Mouse (Mus musculus): ENCODE data around the gene Snx17. TPM values are rescaled to one million over a fixed set of nuclear protein-coding genes. Genes with fewer than 3 reads are reported as not detected.
A peak's percentile ranks its signal among the peaks of the same experiment; 100 is the strongest.

Gene Snx17
- total and polyA plus RNA-seq, 3 experiments = 37.0 to 56.5 (median 42.8) TPM

- DNase-seq (ENCODE audit: low spot score) (no peak), ATAC-seq (ENCODE audit: extremely low read depth, insufficient number of reproducible peaks, low FRiP score, poor library complexity, severe bottlenecking) (no peak)
- Histone ChIP-seq H3K27me3 (ENCODE audit: insufficient read depth, low read length) (no peaks in the 10 kb centered on the region), H3K4me3 (ENCODE audit: low read depth, low read length) (no peak overlapping the region), H3K36me3 (replicated peaks) (peaks cover 76% of the 10 kb centered on the region), H3K4me1 (ENCODE audit: insufficient read depth, low read depth, low read length) (peaks cover 79% of the 10 kb centered on the region), H3K9me3 (replicated peaks) (no peaks in the 10 kb centered on the region)
- no peak for TF ChIP-seq GATA2 (IDR thresholded peaks at IDR 0.05; ENCODE audit: borderline replicate concordance, low read depth, low read length)
- TF ChIP-seq GATA1 (IDR thresholded peaks at IDR 0.05; ENCODE audit: borderline replicate concordance, low read length) = no peak
- no peak for TF ChIP-seq TAL1 (conservative IDR thresholded peaks at IDR 0.05; ENCODE audit: low read depth, low read length)
- no peak for TF ChIP-seq CTCF (IDR thresholded peaks at IDR 0.05; ENCODE audit: low read depth, low read length)
- TF ChIP-seq POLR2AphosphoS5 (IDR thresholded peaks at IDR 0.05; ENCODE audit: insufficient replicate concordance, low read depth, low read length) = no peak; the same call in 1 of the 2 replicates
These were observed 2.6 kb downstream of the Snx17 start for GRCm38 (mm10) chr5:31195671-31196070.

DNA sequence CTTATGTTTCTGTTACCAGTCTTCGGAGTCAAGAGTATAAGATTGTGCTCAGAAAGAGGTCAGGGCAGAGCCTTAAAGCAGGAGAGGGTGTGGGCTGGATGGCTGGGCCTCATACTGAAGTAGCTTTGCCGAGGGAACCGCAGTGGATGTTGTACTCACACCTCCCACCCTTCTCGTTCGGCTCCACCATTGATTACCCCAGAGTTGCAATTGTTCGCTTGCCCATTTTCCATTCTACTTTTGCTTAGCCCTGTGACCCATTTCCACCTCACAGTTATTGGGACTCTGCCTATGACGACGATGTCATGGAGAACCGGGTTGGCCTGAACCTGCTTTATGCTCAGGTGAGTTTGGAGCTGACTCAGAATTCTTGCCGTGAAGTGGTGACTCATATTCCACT is 3.2 kb downstream of the Snx17 start:
- H3K27me3 ChIP-seq (ENCODE audit: insufficient read depth, low read length) = no peaks in the 10 kb centered on the region
- H3K4me3 ChIP-seq (ENCODE audit: low read depth, low read length) = no peak overlapping the region
- H3K9me3 ChIP-seq (replicated peaks) = no peaks in the 10 kb centered on the region
- DNase-seq (ENCODE audit: low spot score) = no peak
- peaks cover 76% of the 10 kb centered on the region for H3K4me1 ChIP-seq (ENCODE audit: insufficient read depth, low read depth, low read length)
- TF ChIP-seq CTCF (IDR thresholded peaks at IDR 0.05; ENCODE audit: low read depth, low read length) (no peak), TAL1 (conservative IDR thresholded peaks at IDR 0.05; ENCODE audit: low read depth, low read length) (no peak), POLR2AphosphoS5 (IDR thresholded peaks at IDR 0.05; ENCODE audit: insufficient replicate concordance, low read depth, low read length) (no peak), GATA1 (IDR thresholded peaks at IDR 0.05; ENCODE audit: borderline replicate concordance, low read length) (no peak), GATA2 (IDR thresholded peaks at IDR 0.05; ENCODE audit: borderline replicate concordance, low read depth, low read length) (no peak)
- ATAC-seq (ENCODE audit: extremely low read depth, insufficient number of reproducible peaks, low FRiP score, poor library complexity, severe bottlenecking) = no peak
- peaks cover 73% of the 10 kb centered on the region for H3K36me3 ChIP-seq (replicated peaks)

- Histone ChIP-seq H3K36me3 (replicated peaks) (peaks cover 73% of the 10 kb centered on the region), H3K27me3 (ENCODE audit: insufficient read depth, low read length) (no peaks in the 10 kb centered on the region), H3K4me3 (ENCODE audit: low read depth, low read length) (no peak overlapping the region), H3K4me1 (ENCODE audit: insufficient read depth, low read depth, low read length) (peaks cover 74% of the 10 kb centered on the region), H3K9me3 (replicated peaks) (no peaks in the 10 kb centered on the region)
- no peak for ATAC-seq (ENCODE audit: extremely low read depth, insufficient number of reproducible peaks, low FRiP score, poor library complexity, severe bottlenecking)
- no peak for DNase-seq (ENCODE audit: low spot score)
- TF ChIP-seq GATA2 (IDR thresholded peaks at IDR 0.05; ENCODE audit: borderline replicate concordance, low read depth, low read length) (no peak), GATA1 (IDR thresholded peaks at IDR 0.05; ENCODE audit: borderline replicate concordance, low read length) (no peak), CTCF (IDR thresholded peaks at IDR 0.05; ENCODE audit: low read depth, low read length) (no peak), TAL1 (conservative IDR thresholded peaks at IDR 0.05; ENCODE audit: low read depth, low read length) (no peak), POLR2AphosphoS5 (IDR thresholded peaks at IDR 0.05; ENCODE audit: insufficient replicate concordance, low read depth, low read length) (no peak)
These were observed 4.0 kb downstream of the Snx17 start for GRCm38 (mm10) chr5:31197072-31197471.

DNA sequence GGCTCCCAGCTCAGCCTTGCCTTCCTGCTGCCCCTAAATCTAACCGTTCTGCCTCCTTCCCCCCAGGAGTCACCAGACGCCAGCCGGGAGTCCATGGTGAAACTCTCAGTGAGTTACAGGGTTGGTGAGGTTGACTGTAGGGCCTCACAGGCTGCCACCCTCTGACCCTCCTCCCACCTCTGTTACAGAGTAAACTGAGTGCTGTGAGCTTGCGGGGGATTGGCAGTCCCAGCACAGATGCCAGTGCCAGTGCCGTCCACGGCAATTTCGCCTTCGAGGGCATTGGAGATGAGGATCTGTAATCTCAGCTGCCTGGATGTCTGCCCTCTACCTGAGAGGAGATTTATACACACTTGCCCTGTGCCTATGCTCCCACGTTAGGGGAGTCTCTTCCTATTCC is 5.1 kb downstream of the Snx17 start:
- TF ChIP-seq TAL1 (conservative IDR thresholded peaks at IDR 0.05; ENCODE audit: low read depth, low read length) = no peak
- no peak for TF ChIP-seq POLR2AphosphoS5 (IDR thresholded peaks at IDR 0.05; ENCODE audit: insufficient replicate concordance, low read depth, low read length)
- TF ChIP-seq CTCF (IDR thresholded peaks at IDR 0.05; ENCODE audit: low read depth, low read length) = no peak
- TF ChIP-seq GATA1 (IDR thresholded peaks at IDR 0.05; ENCODE audit: borderline replicate concordance, low read length) = no peak
- no peak for TF ChIP-seq GATA2 (IDR thresholded peaks at IDR 0.05; ENCODE audit: borderline replicate concordance, low read depth, low read length)
- no peak overlapping the region; the same call in 1 of the 2 replicates for H3K4me3 ChIP-seq (ENCODE audit: low read depth, low read length)
- no peaks in the 10 kb centered on the region for H3K9me3 ChIP-seq (replicated peaks)
- ATAC-seq (ENCODE audit: extremely low read depth, insufficient number of reproducible peaks, low FRiP score, poor library complexity, severe bottlenecking) (no peak), DNase-seq (ENCODE audit: low spot score) (no peak)
- no peaks in the 10 kb centered on the region for H3K27me3 ChIP-seq (ENCODE audit: insufficient read depth, low read length)
- peaks cover 83% of the 10 kb centered on the region for H3K4me1 ChIP-seq (ENCODE audit: insufficient read depth, low read depth, low read length)
- peaks cover 83% of the 10 kb centered on the region for H3K36me3 ChIP-seq (replicated peaks)

DNA sequence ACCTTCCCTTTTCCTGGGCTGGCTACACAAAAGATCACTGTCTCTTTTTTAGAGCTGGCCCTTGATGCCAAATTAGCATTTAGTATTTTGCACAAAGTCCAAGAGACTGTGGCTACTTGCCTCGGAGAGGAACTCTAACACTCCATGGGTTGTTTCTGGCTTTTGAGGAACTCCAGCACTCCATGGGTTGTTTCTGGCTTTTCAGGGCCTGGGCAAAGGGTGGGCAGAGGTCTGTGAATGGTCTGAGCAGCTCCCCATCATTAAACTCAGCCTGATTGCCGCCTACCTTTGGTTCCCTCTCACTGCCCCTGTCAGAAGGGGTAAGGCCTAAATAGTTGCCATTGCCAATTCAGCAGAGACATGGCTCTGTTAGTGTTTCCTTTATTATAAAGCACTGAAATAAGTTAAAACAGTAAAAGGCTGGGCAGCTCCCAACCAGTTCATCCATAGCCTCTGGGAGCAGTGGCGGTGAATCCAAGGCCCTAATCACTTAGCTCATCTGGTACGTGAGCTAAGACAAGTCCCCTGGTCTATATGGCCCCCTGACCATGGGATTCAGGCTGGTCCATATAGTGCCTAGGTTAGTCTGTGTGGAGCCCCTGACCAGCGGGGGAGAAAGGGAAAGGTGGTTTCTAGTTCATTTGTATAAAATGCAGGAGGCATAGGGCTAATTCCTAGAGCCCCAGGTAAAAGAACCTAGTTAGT is 5.7 kb downstream of the Snx17 start:
- DNase-seq (ENCODE audit: low spot score) (no peak), ATAC-seq (ENCODE audit: extremely low read depth, insufficient number of reproducible peaks, low FRiP score, poor library complexity, severe bottlenecking) (no peak)
- Histone ChIP-seq H3K9me3 (replicated peaks) (no peaks in the 10 kb centered on the region), H3K4me3 (ENCODE audit: low read depth, low read length) (no peak overlapping the region; the same call in 1 of the 2 replicates), H3K36me3 (replicated peaks) (peaks cover 89% of the 10 kb centered on the region), H3K4me1 (ENCODE audit: insufficient read depth, low read depth, low read length) (peaks cover 84% of the 10 kb centered on the region), H3K27me3 (ENCODE audit: insufficient read depth, low read length) (no peaks in the 10 kb centered on the region)
- TF ChIP-seq POLR2AphosphoS5 (IDR thresholded peaks at IDR 0.05; ENCODE audit: insufficient replicate concordance, low read depth, low read length) (no peak), TAL1 (conservative IDR thresholded peaks at IDR 0.05; ENCODE audit: low read depth, low read length) (no peak), GATA2 (IDR thresholded peaks at IDR 0.05; ENCODE audit: borderline replicate concordance, low read depth, low read length) (no peak), GATA1 (IDR thresholded peaks at IDR 0.05; ENCODE audit: borderline replicate concordance, low read length) (no peak), CTCF (IDR thresholded peaks at IDR 0.05; ENCODE audit: low read depth, low read length) (no peak)

GRCm38 (mm10) chr5:31199321-31199892 is 6.4 kb downstream of the Snx17 start:
- Histone ChIP-seq H3K27me3 (ENCODE audit: insufficient read depth, low read length) (no peaks in the 10 kb centered on the region), H3K4me1 (ENCODE audit: insufficient read depth, low read depth, low read length) (peaks cover 82% of the 10 kb centered on the region), H3K36me3 (replicated peaks) (peaks cover 91% of the 10 kb centered on the region), H3K9me3 (replicated peaks) (no peaks in the 10 kb centered on the region), H3K4me3 (ENCODE audit: low read depth, low read length) (peak overlapping the region; percentile 65; the same call in 1 of the 2 replicates)
- TF ChIP-seq GATA1 (IDR thresholded peaks at IDR 0.05; ENCODE audit: borderline replicate concordance, low read length) = no peak
- no peak for TF ChIP-seq CTCF (IDR thresholded peaks at IDR 0.05; ENCODE audit: low read depth, low read length)
- TF ChIP-seq TAL1 (conservative IDR thresholded peaks at IDR 0.05; ENCODE audit: low read depth, low read length) = no peak
- TF ChIP-seq POLR2AphosphoS5 (IDR thresholded peaks at IDR 0.05; ENCODE audit: insufficient replicate concordance, low read depth, low read length) = no peak
- no peak for TF ChIP-seq GATA2 (IDR thresholded peaks at IDR 0.05; ENCODE audit: borderline replicate concordance, low read depth, low read length)
- no peak for DNase-seq (ENCODE audit: low spot score)
- no peak for ATAC-seq (ENCODE audit: extremely low read depth, insufficient number of reproducible peaks, low FRiP score, poor library complexity, severe bottlenecking)
